Mouse (Mus musculus): ENCODE measurements around the gene BC029722. TPM values are rescaled to one million over a fixed set of nuclear protein-coding genes. Genes with fewer than 3 reads are reported as not detected.

BC029722 gene
- polyA plus RNA-seq, 1 experiment from 2014 or later, result 33.5 TPM

Other genes starting within 250 kb of the BC029722 start
- 14.9 and 15.1 TPM in 2 replicates for gene Gss, start 226.6 kb downstream of the BC029722 start, polyA plus RNA-seq (2014; fragmentation: Nextera tagmentation; extraction: Ambion mirVana)
- 0.50 and 0.52 TPM in 2 replicates for gene Myh7b, start 208.2 kb downstream of the BC029722 start, polyA plus RNA-seq (2014; fragmentation: Nextera tagmentation; extraction: Ambion mirVana)
- gene Trpc4ap, start 127.0 kb downstream of the BC029722 start, polyA plus RNA-seq (2014; fragmentation: Nextera tagmentation; extraction: Ambion mirVana), result 165 and 174 TPM in 2 replicates
- gene Edem2, start 90.0 kb downstream of the BC029722 start, polyA plus RNA-seq (2014; fragmentation: Nextera tagmentation; extraction: Ambion mirVana), result 38.2 and 42.3 TPM in 2 replicates
- not detected in 2 replicates for gene Gm17581, start 83.6 kb downstream of the BC029722 start, polyA plus RNA-seq (2014; fragmentation: Nextera tagmentation; extraction: Ambion mirVana)
- gene Procr, start 68.3 kb downstream of the BC029722 start, polyA plus RNA-seq (2014; fragmentation: Nextera tagmentation; extraction: Ambion mirVana), result 1.2 and 3.9 TPM in 2 replicates
- gene Mmp24, start 44.1 kb downstream of the BC029722 start, polyA plus RNA-seq (2014; fragmentation: Nextera tagmentation; extraction: Ambion mirVana), result 18.5 and 20.0 TPM in 2 replicates
- gene Eif6, start 7.5 kb upstream of the BC029722 start, polyA plus RNA-seq (2014; fragmentation: Nextera tagmentation; extraction: Ambion mirVana), result 133 and 153 TPM in 2 replicates
- gene Fam83c, start 15.4 kb upstream of the BC029722 start, polyA plus RNA-seq (2014; fragmentation: Nextera tagmentation; extraction: Ambion mirVana), result 0.25 and 0.28 TPM in 2 replicates
- gene Uqcc1, start 110.9 kb upstream of the BC029722 start, polyA plus RNA-seq (2014; fragmentation: Nextera tagmentation; extraction: Ambion mirVana), result 69.6 and 74.9 TPM in 2 replicates
- not detected in 2 replicates for gene Gm15557, start 121.3 kb upstream of the BC029722 start, polyA plus RNA-seq (2014; fragmentation: Nextera tagmentation; extraction: Ambion mirVana)
- gene Gdf5, start 125.9 kb upstream of the BC029722 start, polyA plus RNA-seq (2014; fragmentation: Nextera tagmentation; extraction: Ambion mirVana), result 0.40 and 0.59 TPM in 2 replicates
- 14.3 and 16.3 TPM in 2 replicates for gene Cep250, start 137.0 kb upstream of the BC029722 start, polyA plus RNA-seq (2014; fragmentation: Nextera tagmentation; extraction: Ambion mirVana)
- 3.0 and 4.0 TPM in 2 replicates for gene 6430550D23Rik, start 188.6 kb upstream of the BC029722 start, polyA plus RNA-seq (2014; fragmentation: Nextera tagmentation; extraction: Ambion mirVana)
- gene Ergic3, start 188.6 kb upstream of the BC029722 start, polyA plus RNA-seq (2014; fragmentation: Nextera tagmentation; extraction: Ambion mirVana), result 425 and 480 TPM in 2 replicates
- gene Fer1l4, start 233.5 kb upstream of the BC029722 start, polyA plus RNA-seq (2014; fragmentation: Nextera tagmentation; extraction: Ambion mirVana), result not detected in 2 replicates
- gene Spag4, start 245.7 kb upstream of the BC029722 start, polyA plus RNA-seq (2014; fragmentation: Nextera tagmentation; extraction: Ambion mirVana), result 6.0 and 8.8 TPM in 2 replicates